In the genomic region with DNA sequence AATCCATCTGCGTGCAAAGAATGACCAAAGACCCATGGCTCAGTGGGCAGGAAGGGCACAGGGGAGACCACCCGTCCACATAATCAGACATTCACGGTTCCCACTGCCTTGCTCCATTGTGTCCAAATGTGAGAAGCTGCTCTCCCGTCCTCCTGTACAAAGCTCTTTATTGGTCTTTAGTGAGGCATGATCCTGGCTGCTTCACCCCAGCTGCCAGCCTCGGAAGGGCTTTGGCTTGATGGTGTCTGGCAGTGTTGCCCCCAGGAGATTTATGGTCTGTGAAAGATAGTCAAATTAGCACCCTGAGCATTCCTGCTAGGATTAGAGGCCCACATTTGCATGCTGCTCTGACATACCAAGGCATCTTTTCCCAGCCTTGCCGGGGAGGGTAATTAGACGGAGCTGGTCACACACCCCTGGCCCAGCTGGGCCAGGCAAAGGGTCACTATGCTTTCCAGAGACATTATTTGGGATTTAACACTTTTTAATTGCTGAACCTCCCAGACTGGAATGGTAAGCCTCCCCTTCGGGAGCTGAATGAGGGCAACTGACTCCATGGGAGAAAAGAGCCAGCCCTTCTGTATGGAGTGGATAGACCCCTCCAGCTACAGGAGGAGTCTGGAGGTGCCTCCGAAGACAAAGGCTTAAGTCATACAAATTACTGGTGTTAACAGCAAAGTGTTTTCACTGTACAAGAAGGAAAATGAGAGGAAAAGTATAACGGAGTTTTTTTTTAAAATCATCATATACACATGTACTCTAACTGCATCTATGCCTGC, we compare ENCODE assay signal across 11 mouse cellular contexts. TPM values are rescaled to one million over a fixed set of nuclear protein-coding genes. Genes with fewer than 3 reads are reported as not detected.
DNase-seq lines count a peak whose midpoint lies in the region; ATAC-seq lines count a peak whose summit lies in the region.
"Had no signal": no experiment of that assay in that cellular context is flagged by ENCODE, and none has a peak within 500 bp of the region (broad histone marks: within the 10 kb centered on the region; RNA-seq: fewer than 3 reads in every experiment).

No protein-coding gene starts in this region.

- no peak for DNase-seq in limb, embryonic 11.5 days (ENCODE audit: low spot score)
- no peak for DNase-seq in limb, embryonic 10.5 days (ENCODE audit: low spot score)
- peak; percentile 68 for DNase-seq in hindbrain, embryonic 11.5 days (ENCODE audit: low spot score)
- no peak for DNase-seq in frontal cortex, adult 2 months (ENCODE audit: extremely low spot score in 1 of 2, low spot score in 1 of 2)
- no peak for DNase-seq in lung, postnatal 4 days
- no peak for DNase-seq in cerebellum, postnatal 36 days
- DNase-seq in cerebellum, adult 9-11 months: no peak

- H3K36me3 ChIP-seq in limb, embryonic 11.5 days (ENCODE audit: control insufficient read depth, insufficient read depth, low read length): peaks cover 2% of the 10 kb centered on the region; the same call in 1 of the 2 replicates
- peaks cover 32% of the 10 kb centered on the region for H3K36me3 ChIP-seq in limb, embryonic 10.5 days
- H3K36me3 ChIP-seq in hindbrain, embryonic 11.5 days (ENCODE audit: control insufficient read depth, insufficient read depth, low read length): no peaks in the 10 kb centered on the region
- H3K36me3 ChIP-seq in midbrain, embryonic 15.5 days (replicated peaks): peaks cover 18% of the 10 kb centered on the region; the same call in 1 of the 2 replicates

- peak; percentile 47; the same call in 1 of the 2 replicates for ATAC-seq in limb, embryonic 11.5 days (ENCODE audit: insufficient number of reproducible peaks, low FRiP score, low TSS enrichment, low read depth)
- peak; percentile 93 for ATAC-seq in hindbrain, embryonic 11.5 days (ENCODE audit: low FRiP score)
- peak; percentile 79 for ATAC-seq in midbrain, embryonic 15.5 days (replicated peaks)
- ATAC-seq: intestine, embryonic 15.5 days had no signal

- 14% methylated on average over 10 of the region's 10 CpGs for WGBS in limb, embryonic 11.5 days
- WGBS in limb, embryonic 10.5 days: 14% methylated on average over 10 of the region's 10 CpGs
- WGBS in hindbrain, embryonic 11.5 days: 10% methylated on average over 10 of the region's 10 CpGs
- 5% methylated on average over 10 of the region's 10 CpGs for WGBS in midbrain, embryonic 15.5 days

- no peak overlapping the region for H3K4me3 ChIP-seq in limb, embryonic 11.5 days (ENCODE audit: low read depth, low read length)
- H3K4me3 ChIP-seq in limb, embryonic 10.5 days: no peak overlapping the region
- no peak overlapping the region for H3K4me3 ChIP-seq in hindbrain, embryonic 11.5 days (ENCODE audit: low read depth, low read length)
- H3K4me3 ChIP-seq in midbrain, embryonic 15.5 days: no peak overlapping the region
- H3K4me3 ChIP-seq: heart, embryonic 10.5 days; intestine, embryonic 15.5 days; lung, embryonic 15.5 days had no signal

- no peaks in the 10 kb centered on the region for H3K4me1 ChIP-seq in limb, embryonic 11.5 days (ENCODE audit: control insufficient read depth, insufficient read depth, low read length)
- H3K4me1 ChIP-seq in limb, embryonic 10.5 days: peaks cover 10% of the 10 kb centered on the region
- H3K4me1 ChIP-seq in hindbrain, embryonic 11.5 days (replicated peaks; ENCODE audit: control insufficient read depth, insufficient read depth, low read length): peaks cover 13% of the 10 kb centered on the region
- peaks cover 12% of the 10 kb centered on the region for H3K4me1 ChIP-seq in midbrain, embryonic 15.5 days
- H3K4me1 ChIP-seq: intestine, embryonic 15.5 days; lung, embryonic 15.5 days had no signal

- H3K9me3 ChIP-seq in limb, embryonic 11.5 days (ENCODE audit: control insufficient read depth, low read length): no peaks in the 10 kb centered on the region
- no peaks in the 10 kb centered on the region for H3K9me3 ChIP-seq in limb, embryonic 10.5 days (replicated peaks)
- H3K9me3 ChIP-seq in hindbrain, embryonic 11.5 days (ENCODE audit: control insufficient read depth, low read length): no peaks in the 10 kb centered on the region
- H3K9me3 ChIP-seq in midbrain, embryonic 15.5 days: no peaks in the 10 kb centered on the region
- H3K9me3 ChIP-seq: heart, embryonic 10.5 days; intestine, embryonic 15.5 days; lung, embryonic 15.5 days had no signal

- H3K4me2 ChIP-seq in limb, embryonic 11.5 days (ENCODE audit: low read depth, severe bottlenecking): no peak overlapping the region
- no peak overlapping the region; the same call in 1 of the 2 replicates for H3K4me2 ChIP-seq in hindbrain, embryonic 11.5 days (replicated peaks; ENCODE audit: low read depth, low read length)
- H3K4me2 ChIP-seq in midbrain, embryonic 15.5 days: no peak overlapping the region
- H3K4me2 ChIP-seq: intestine, embryonic 15.5 days; lung, embryonic 15.5 days had no signal

- no peak overlapping the region for H3K27ac ChIP-seq in limb, embryonic 11.5 days (replicated peaks; ENCODE audit: low read depth, low read length)
- H3K27ac ChIP-seq in limb, embryonic 10.5 days: no peak overlapping the region
- H3K27ac ChIP-seq in hindbrain, embryonic 11.5 days (ENCODE audit: low read depth, low read length): peak overlapping the region; percentile 79
- peak overlapping the region; percentile 75 for H3K27ac ChIP-seq in midbrain, embryonic 15.5 days
- H3K27ac ChIP-seq: heart, embryonic 10.5 days; intestine, embryonic 15.5 days; lung, embryonic 15.5 days had no signal

- H3K27me3 ChIP-seq in limb, embryonic 11.5 days (ENCODE audit: control insufficient read depth, insufficient read depth, low read length): no peaks in the 10 kb centered on the region
- H3K27me3 ChIP-seq in limb, embryonic 10.5 days (ENCODE audit: low read depth, poor library complexity, severe bottlenecking): no peaks in the 10 kb centered on the region
- H3K27me3 ChIP-seq in hindbrain, embryonic 11.5 days (ENCODE audit: control insufficient read depth, insufficient read depth, low read length): no peaks in the 10 kb centered on the region
- no peaks in the 10 kb centered on the region for H3K27me3 ChIP-seq in midbrain, embryonic 15.5 days (replicated peaks)
- H3K27me3 ChIP-seq: intestine, embryonic 15.5 days; lung, embryonic 15.5 days had no signal

- no peak overlapping the region for H3K9ac ChIP-seq in limb, embryonic 11.5 days (ENCODE audit: low read length)
- 0 out of 2 replicates have a peak overlapping the region, but pooled peaks have one; percentile 15 for H3K9ac ChIP-seq in hindbrain, embryonic 11.5 days (ENCODE audit: low read depth, low read length)
- H3K9ac ChIP-seq in midbrain, embryonic 15.5 days: no peak overlapping the region; the same call in 1 of the 2 replicates
- H3K9ac ChIP-seq: intestine, embryonic 15.5 days; lung, embryonic 15.5 days had no signal

RNA-seq across cellular contexts. Expression of a gene that starts 22.4 kb away (rescaled TPM):
- 3.1 and 4.7 TPM in 2 replicates for polyA plus RNA-seq in limb, embryonic 11.5 days (2014; fragmentation: Nextera tagmentation; extraction: Ambion mirVana)
- polyA plus RNA-seq in limb, embryonic 10.5 days (2016; fragmentation: Nextera tagmentation; extraction: Ambion mirVana): 4.0 and 4.6 TPM in 2 replicates
- polyA plus RNA-seq in hindbrain, embryonic 11.5 days (2014; fragmentation: Nextera tagmentation; extraction: Ambion mirVana): 28.3 and 33.0 TPM in 2 replicates
- 55.3 and 58.4 TPM in 2 replicates for polyA plus RNA-seq in midbrain, embryonic 15.5 days (2015; fragmentation: Nextera tagmentation; extraction: Ambion mirVana)
- polyA plus RNA-seq in frontal cortex, adult 2 months (2012; rRNA removed): 10.5 and 11.9 TPM in 2 replicates

RNA-seq across cellular contexts. Expression of a gene that starts 28.9 kb away (rescaled TPM):
- polyA plus RNA-seq in limb, embryonic 11.5 days (2014; fragmentation: Nextera tagmentation; extraction: Ambion mirVana): 15.3 and 17.3 TPM in 2 replicates
- 14.9 and 16.2 TPM in 2 replicates for polyA plus RNA-seq in limb, embryonic 10.5 days (2016; fragmentation: Nextera tagmentation; extraction: Ambion mirVana)
- polyA plus RNA-seq in hindbrain, embryonic 11.5 days (2014; fragmentation: Nextera tagmentation; extraction: Ambion mirVana): 19.0 and 20.2 TPM in 2 replicates
- 9.3 and 10.2 TPM in 2 replicates for polyA plus RNA-seq in midbrain, embryonic 15.5 days (2015; fragmentation: Nextera tagmentation; extraction: Ambion mirVana)
- 14.4 TPM in 2 replicates for polyA plus RNA-seq in frontal cortex, adult 2 months (2012; rRNA removed)

Comparison
In these comparisons a context has a peak if more than half of its experiments do, and no peak if none do; other contexts are left out.
1. H3K27ac ChIP-seq: peak in hindbrain, embryonic 11.5 days (single experiment) and midbrain, embryonic 15.5 days (single experiment); none in limb, embryonic 11.5 days (single experiment) and limb, embryonic 10.5 days (single experiment).
2. Peak in every context shown above with its lines, with median percentiles within 50 percentile points of each other: ATAC-seq.